Mouse (Mus musculus): ENCODE measurements around the gene Cd47. TPM values are rescaled to one million over a fixed set of nuclear protein-coding genes. Genes with fewer than 3 reads are reported as not detected.
A peak's percentile ranks its signal among the peaks of the same experiment; 100 is the strongest.

The Cd47 gene
- polyA plus RNA-seq, 1 experiment from 2014 or later = 133 TPM

DNA sequence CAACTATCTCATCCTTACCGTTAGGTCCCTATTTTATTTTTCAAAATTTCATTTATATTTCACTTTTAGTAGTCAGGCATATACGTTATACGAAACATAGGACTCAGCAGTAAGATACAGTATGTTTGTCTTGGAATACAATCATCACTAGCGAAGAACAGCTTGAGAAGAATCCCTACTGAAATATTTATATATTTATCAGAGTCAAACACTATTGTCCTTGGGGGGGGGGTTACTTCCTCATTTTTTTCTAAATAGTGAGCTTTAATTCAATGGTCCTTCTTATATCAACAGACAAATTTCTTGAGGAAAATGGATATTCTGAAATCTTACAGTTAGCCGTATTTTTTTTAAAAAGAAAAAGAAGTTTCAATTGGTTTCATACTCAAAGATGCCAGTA, 101.8 kb downstream of the Cd47 start:
- no peak overlapping the region for H3K4me3 ChIP-seq (replicated peaks; ENCODE audit: low read depth, low read length)
- 98% methylated on average over 5 of the region's 5 CpGs for WGBS
- DNase-seq (no peak), ATAC-seq (ENCODE audit: low FRiP score, low TSS enrichment) (no peak)
- no peak overlapping the region for H3K27ac ChIP-seq (replicated peaks; ENCODE audit: low read depth, low read length)
- H3K36me3 ChIP-seq (ENCODE audit: control insufficient read depth, insufficient read depth, low read length) = 0 out of 2 replicates have a peak, but pooled peaks cover 9% of the 10 kb centered on the region
- no peak overlapping the region for H3K9ac ChIP-seq (replicated peaks; ENCODE audit: low read length)
- no peaks in the 10 kb centered on the region for H3K27me3 ChIP-seq (ENCODE audit: control insufficient read depth, insufficient read depth, low read length)
- no peak overlapping the region for H3K4me2 ChIP-seq (ENCODE audit: low read length)
- H3K9me3 ChIP-seq (ENCODE audit: control insufficient read depth, low read length) = no peaks in the 10 kb centered on the region
- peaks cover 3% of the 10 kb centered on the region; the same call in 1 of the 2 replicates for H3K4me1 ChIP-seq (ENCODE audit: control insufficient read depth, insufficient read depth, low read length)

DNA sequence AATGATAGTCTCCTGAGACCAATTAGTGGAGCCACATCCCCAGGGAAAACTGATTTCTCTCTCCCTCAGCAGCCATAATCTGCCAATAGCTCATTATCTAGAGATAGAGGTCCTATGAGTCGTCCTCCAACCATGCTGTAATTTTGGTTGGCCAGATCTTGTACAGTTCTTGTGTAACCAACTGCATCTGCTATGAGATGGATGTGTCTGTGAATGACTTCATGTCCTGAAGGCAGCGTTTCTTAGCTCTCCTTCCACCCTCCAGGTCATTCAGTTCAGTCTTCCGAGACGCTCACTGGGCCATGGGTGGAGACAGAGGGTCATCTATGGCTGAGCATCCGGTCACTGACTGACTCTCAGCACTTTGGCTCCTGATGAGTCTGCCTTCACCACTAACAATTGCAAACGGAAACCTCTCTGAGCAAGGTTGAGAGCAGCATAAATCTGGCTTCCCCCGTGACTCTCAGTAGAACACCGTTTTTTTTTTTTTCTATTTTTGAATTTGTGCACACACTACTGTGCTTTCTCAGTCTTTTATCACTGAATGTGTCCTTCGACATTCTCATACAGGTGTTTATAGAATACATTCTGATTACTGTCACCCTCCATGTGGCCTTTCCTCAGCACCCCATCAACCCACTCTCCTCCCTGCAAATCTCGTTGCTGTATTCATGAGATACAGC, 104.1 kb downstream of the Cd47 start:
- Histone ChIP-seq H3K4me3 (replicated peaks; ENCODE audit: low read depth, low read length) (no peak overlapping the region), H3K27ac (replicated peaks; ENCODE audit: low read depth, low read length) (no peak overlapping the region), H3K4me1 (ENCODE audit: control insufficient read depth, insufficient read depth, low read length) (peaks cover 3% of the 10 kb centered on the region; the same call in 1 of the 2 replicates), H3K9ac (replicated peaks; ENCODE audit: low read length) (no peak overlapping the region), H3K4me2 (ENCODE audit: low read length) (no peak overlapping the region), H3K36me3 (ENCODE audit: control insufficient read depth, insufficient read depth, low read length) (no peaks in the 10 kb centered on the region), H3K9me3 (ENCODE audit: control insufficient read depth, low read length) (no peaks in the 10 kb centered on the region), H3K27me3 (ENCODE audit: control insufficient read depth, insufficient read depth, low read length) (no peaks in the 10 kb centered on the region)
- no peak for DNase-seq
- WGBS = 89% methylated on average over 10 of the region's 10 CpGs
- no peak for ATAC-seq (ENCODE audit: low FRiP score, low TSS enrichment)

DNA sequence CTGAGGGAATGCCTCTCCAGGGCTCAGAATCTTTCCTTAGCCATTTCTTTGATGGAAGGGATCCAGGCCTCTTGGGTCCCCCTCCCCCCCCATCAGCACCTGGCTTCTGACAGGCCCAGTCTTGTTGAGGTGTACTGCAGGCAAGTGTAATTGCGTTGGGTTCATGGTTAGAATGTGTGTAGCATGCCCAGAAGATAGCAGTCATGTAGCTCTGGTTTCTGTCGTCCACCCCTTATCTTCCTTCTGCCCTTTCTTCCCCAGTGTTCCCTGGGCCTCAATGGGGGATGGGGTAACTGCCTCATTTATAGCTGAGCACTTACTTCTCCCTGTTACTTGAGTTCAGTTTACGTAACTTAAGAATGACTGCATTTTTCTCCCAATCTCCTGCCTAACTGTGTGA, 104.7 kb downstream of the Cd47 start:
- no peak for DNase-seq
- H3K27me3 ChIP-seq (ENCODE audit: control insufficient read depth, insufficient read depth, low read length) = no peaks in the 10 kb centered on the region
- H3K27ac ChIP-seq (replicated peaks; ENCODE audit: low read depth, low read length) = no peak overlapping the region
- H3K36me3 ChIP-seq (ENCODE audit: control insufficient read depth, insufficient read depth, low read length) = no peaks in the 10 kb centered on the region
- no peak overlapping the region for H3K4me2 ChIP-seq (ENCODE audit: low read length)
- no peak overlapping the region for H3K4me3 ChIP-seq (replicated peaks; ENCODE audit: low read depth, low read length)
- no peaks in the 10 kb centered on the region for H3K9me3 ChIP-seq (ENCODE audit: control insufficient read depth, low read length)
- ATAC-seq (ENCODE audit: low FRiP score, low TSS enrichment) = no peak
- H3K9ac ChIP-seq (replicated peaks; ENCODE audit: low read length) = no peak overlapping the region
- H3K4me1 ChIP-seq (ENCODE audit: control insufficient read depth, insufficient read depth, low read length) = peaks cover 3% of the 10 kb centered on the region; the same call in 1 of the 2 replicates
- WGBS = 90% methylated on average over 3 of the region's 3 CpGs

DNA sequence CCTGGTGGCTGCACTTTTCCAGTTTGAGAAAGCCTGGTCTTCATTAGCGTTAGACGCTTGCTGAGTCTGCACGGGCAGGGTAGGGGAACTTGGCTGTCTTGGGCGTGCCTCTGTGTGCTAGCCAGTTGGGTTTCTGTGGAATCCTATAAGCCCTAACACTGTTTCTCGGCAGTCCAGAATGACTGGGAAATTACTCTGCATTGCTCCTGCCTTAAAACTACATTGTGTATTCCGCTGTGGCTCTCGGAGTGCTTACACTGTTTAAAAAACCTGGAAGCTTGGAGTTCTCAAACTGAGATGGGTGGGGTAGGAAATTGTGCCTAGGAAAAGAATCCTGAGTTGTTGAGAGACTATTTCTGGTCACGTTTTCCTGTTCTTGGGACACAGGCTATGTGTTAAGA, 105.3 kb downstream of the Cd47 start:
- H3K4me2 ChIP-seq (ENCODE audit: low read length) = no peak overlapping the region
- H3K9ac ChIP-seq (replicated peaks; ENCODE audit: low read length) = no peak overlapping the region
- H3K4me1 ChIP-seq (ENCODE audit: control insufficient read depth, insufficient read depth, low read length) = peaks cover 3% of the 10 kb centered on the region; the same call in 1 of the 2 replicates
- H3K27me3 ChIP-seq (ENCODE audit: control insufficient read depth, insufficient read depth, low read length) = no peaks in the 10 kb centered on the region
- H3K4me3 ChIP-seq (replicated peaks; ENCODE audit: low read depth, low read length) = no peak overlapping the region
- no peak overlapping the region for H3K27ac ChIP-seq (replicated peaks; ENCODE audit: low read depth, low read length)
- no peak for DNase-seq
- no peak for ATAC-seq (ENCODE audit: low FRiP score, low TSS enrichment)
- no peaks in the 10 kb centered on the region for H3K36me3 ChIP-seq (ENCODE audit: control insufficient read depth, insufficient read depth, low read length)
- H3K9me3 ChIP-seq (ENCODE audit: control insufficient read depth, low read length) = no peaks in the 10 kb centered on the region
- 83% methylated on average over 8 of the region's 8 CpGs for WGBS

DNA sequence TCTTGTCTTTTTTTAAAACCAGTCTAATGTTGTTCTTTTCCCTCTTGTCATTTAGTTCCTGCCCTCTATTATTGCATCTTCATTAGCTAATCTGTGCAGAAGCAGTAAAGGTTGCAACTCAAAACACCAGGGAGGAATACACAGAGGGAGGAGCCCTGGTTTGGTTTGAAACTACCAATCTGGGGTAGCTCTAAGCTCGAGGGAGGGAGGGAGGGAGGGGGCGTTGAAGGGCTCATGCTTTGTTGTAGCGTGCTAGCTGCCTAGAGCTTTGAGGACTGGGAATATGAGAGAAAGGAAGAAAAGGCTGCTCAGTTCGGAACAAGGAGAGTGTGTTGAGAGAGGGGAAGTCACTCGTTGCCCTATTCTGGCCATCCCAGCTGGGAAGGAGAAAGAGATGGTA, 105.7 kb downstream of the Cd47 start:
- peak; percentile 13 for DNase-seq
- WGBS = 27% methylated on average over 5 of the region's 5 CpGs
- Histone ChIP-seq H3K9ac (replicated peaks; ENCODE audit: low read length) (no peak overlapping the region), H3K4me2 (ENCODE audit: low read length) (no peak overlapping the region), H3K36me3 (ENCODE audit: control insufficient read depth, insufficient read depth, low read length) (no peaks in the 10 kb centered on the region), H3K27ac (replicated peaks; ENCODE audit: low read depth, low read length) (no peak overlapping the region), H3K9me3 (ENCODE audit: control insufficient read depth, low read length) (no peaks in the 10 kb centered on the region), H3K4me3 (replicated peaks; ENCODE audit: low read depth, low read length) (no peak overlapping the region), H3K27me3 (ENCODE audit: control insufficient read depth, insufficient read depth, low read length) (no peaks in the 10 kb centered on the region), H3K4me1 (ENCODE audit: control insufficient read depth, insufficient read depth, low read length) (peaks cover 3% of the 10 kb centered on the region; the same call in 1 of the 2 replicates)
- ATAC-seq (ENCODE audit: low FRiP score, low TSS enrichment) = 0 out of 2 replicates have a peak, but pooled peaks have one; percentile 20

DNA sequence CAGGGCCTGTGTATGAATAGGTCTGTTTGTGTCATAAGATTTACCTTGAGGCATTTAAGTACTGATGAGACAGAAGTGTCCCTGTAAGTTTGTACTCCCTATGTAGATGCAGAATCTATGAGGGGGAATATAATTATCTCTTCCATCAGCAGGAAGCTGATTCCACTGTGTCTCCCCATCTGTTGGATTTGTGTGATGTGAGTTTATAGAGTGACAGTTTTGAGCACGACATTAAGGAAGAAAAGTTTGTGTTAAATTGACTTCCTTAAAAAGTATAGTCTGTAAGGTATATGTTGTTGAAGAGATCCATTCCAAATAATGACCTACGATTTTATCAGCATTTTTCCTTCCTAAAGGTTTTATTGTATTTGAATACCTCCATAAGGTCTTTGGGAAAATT, 106.6 kb downstream of the Cd47 start:
- H3K9me3 ChIP-seq (ENCODE audit: control insufficient read depth, low read length) = no peaks in the 10 kb centered on the region
- WGBS = 90% methylated on average over 2 of the region's 2 CpGs

DNA sequence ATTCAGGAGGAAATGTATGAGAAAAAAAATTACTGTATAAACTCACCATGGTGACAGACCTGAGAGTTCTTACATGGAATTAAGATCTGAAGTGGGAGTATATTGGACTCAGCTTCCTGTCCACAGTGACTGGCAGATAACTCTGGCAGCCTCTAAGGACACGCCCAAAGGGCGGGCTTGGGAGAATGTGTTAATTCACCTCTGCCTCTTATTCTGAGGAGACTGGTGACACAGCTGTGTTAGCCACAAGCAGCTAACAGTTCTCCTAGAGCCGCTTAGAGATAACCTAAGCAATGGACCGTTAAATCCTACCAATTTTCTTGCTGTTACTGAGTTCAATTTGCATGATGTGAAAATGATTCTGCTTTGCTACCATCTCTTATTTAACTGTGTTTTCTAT, 107.0 kb downstream of the Cd47 start:
- Histone ChIP-seq H3K4me3 (replicated peaks; ENCODE audit: low read depth, low read length) (no peak overlapping the region), H3K9ac (replicated peaks; ENCODE audit: low read length) (no peak overlapping the region), H3K4me1 (ENCODE audit: control insufficient read depth, insufficient read depth, low read length) (peaks cover 3% of the 10 kb centered on the region; the same call in 1 of the 2 replicates), H3K27me3 (ENCODE audit: control insufficient read depth, insufficient read depth, low read length) (no peaks in the 10 kb centered on the region), H3K36me3 (ENCODE audit: control insufficient read depth, insufficient read depth, low read length) (no peaks in the 10 kb centered on the region), H3K9me3 (ENCODE audit: control insufficient read depth, low read length) (no peaks in the 10 kb centered on the region), H3K27ac (replicated peaks; ENCODE audit: low read depth, low read length) (no peak overlapping the region), H3K4me2 (ENCODE audit: low read length) (no peak overlapping the region)
- ATAC-seq (ENCODE audit: low FRiP score, low TSS enrichment) (no peak), DNase-seq (peak; percentile 46)
- 36% methylated on average over 4 of the region's 4 CpGs for WGBS

More for the DNA sequence above, 106.6 kb downstream of the Cd47 start:
- no peak overlapping the region for H3K4me2 ChIP-seq (ENCODE audit: low read length)
- DNase-seq (no peak), ATAC-seq (ENCODE audit: low FRiP score, low TSS enrichment) (no peak)
- no peaks in the 10 kb centered on the region for H3K27me3 ChIP-seq (ENCODE audit: control insufficient read depth, insufficient read depth, low read length)
- no peak overlapping the region for H3K4me3 ChIP-seq (replicated peaks; ENCODE audit: low read depth, low read length)
- no peak overlapping the region for H3K9ac ChIP-seq (replicated peaks; ENCODE audit: low read length)
- H3K4me1 ChIP-seq (ENCODE audit: control insufficient read depth, insufficient read depth, low read length) = peaks cover 3% of the 10 kb centered on the region; the same call in 1 of the 2 replicates
- H3K36me3 ChIP-seq (ENCODE audit: control insufficient read depth, insufficient read depth, low read length) = no peaks in the 10 kb centered on the region
- H3K27ac ChIP-seq (replicated peaks; ENCODE audit: low read depth, low read length) = no peak overlapping the region

DNA sequence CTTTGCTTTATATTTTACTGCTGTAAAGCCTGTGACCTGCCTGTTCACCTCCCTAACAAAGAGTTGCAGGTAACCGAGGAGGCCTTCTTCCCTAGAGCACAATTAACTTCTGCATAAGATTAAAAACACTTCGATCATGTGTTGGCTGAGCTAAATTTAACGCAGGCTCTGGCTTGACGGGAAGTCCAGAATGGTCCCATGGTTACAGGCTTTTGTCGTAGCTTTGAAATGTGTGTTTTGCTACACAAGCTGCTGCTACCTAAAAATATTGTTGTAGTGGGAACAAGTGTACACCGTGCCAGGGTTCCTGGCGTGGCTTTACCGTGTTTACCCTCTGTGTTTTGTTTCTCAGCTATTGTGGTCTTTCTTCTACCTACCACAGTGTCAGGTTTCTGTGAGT, 109.2 kb downstream of the Cd47 start:
- Histone ChIP-seq H3K36me3 (ENCODE audit: control insufficient read depth, insufficient read depth, low read length) (no peaks in the 10 kb centered on the region), H3K27me3 (ENCODE audit: control insufficient read depth, insufficient read depth, low read length) (no peaks in the 10 kb centered on the region)
- 80% methylated on average over 8 of the region's 8 CpGs for WGBS

DNA sequence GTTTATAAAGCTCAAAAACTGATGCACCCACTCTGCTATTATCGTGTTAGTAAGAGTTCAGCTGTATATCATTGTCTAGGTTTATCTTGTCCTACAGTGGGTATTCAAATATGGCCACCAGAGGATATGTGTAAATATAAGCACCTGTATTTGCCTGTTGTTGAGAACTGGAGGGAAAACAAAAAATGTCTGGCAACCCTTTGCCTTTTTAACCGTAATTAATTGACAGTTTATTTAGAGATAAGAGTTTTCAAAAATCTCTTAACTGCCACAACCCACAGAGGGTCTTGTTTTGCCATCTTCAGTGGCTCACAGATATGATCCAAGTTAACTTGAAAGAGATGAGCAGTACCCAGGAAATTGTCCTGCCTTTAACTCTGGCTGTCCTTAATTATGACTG, 113.8 kb downstream of the Cd47 start:
- Histone ChIP-seq H3K9ac (replicated peaks; ENCODE audit: low read length) (no peak overlapping the region), H3K9me3 (ENCODE audit: control insufficient read depth, low read length) (no peaks in the 10 kb centered on the region), H3K36me3 (ENCODE audit: control insufficient read depth, insufficient read depth, low read length) (no peaks in the 10 kb centered on the region), H3K27ac (replicated peaks; ENCODE audit: low read depth, low read length) (no peak overlapping the region), H3K27me3 (ENCODE audit: control insufficient read depth, insufficient read depth, low read length) (no peaks in the 10 kb centered on the region), H3K4me3 (replicated peaks; ENCODE audit: low read depth, low read length) (no peak overlapping the region), H3K4me1 (ENCODE audit: control insufficient read depth, insufficient read depth, low read length) (no peaks in the 10 kb centered on the region), H3K4me2 (ENCODE audit: low read length) (no peak overlapping the region)
- 90% methylated on average over 2 of the region's 2 CpGs for WGBS
- DNase-seq (no peak), ATAC-seq (ENCODE audit: low FRiP score, low TSS enrichment) (no peak)

More for the DNA sequence above, 109.2 kb downstream of the Cd47 start:
- Histone ChIP-seq H3K27ac (replicated peaks; ENCODE audit: low read depth, low read length) (no peak overlapping the region), H3K4me1 (ENCODE audit: control insufficient read depth, insufficient read depth, low read length) (peaks cover 3% of the 10 kb centered on the region; the same call in 1 of the 2 replicates), H3K4me3 (replicated peaks; ENCODE audit: low read depth, low read length) (no peak overlapping the region), H3K9me3 (ENCODE audit: control insufficient read depth, low read length) (no peaks in the 10 kb centered on the region), H3K9ac (replicated peaks; ENCODE audit: low read length) (no peak overlapping the region), H3K4me2 (ENCODE audit: low read length) (no peak overlapping the region)
- DNase-seq (no peak), ATAC-seq (ENCODE audit: low FRiP score, low TSS enrichment) (no peak)

Data from midbrain, embryonic 14.5 days (tissue).